Mouse (Mus musculus): ENCODE results near the gene Tmem8b. TPM values are rescaled to one million over a fixed set of nuclear protein-coding genes. Genes with fewer than 3 reads are reported as not detected.

The Tmem8b gene
- polyA plus RNA-seq, 1 experiment from 2014 or later, result 2.0 TPM

- Histone ChIP-seq H3K4me2 (replicated peaks; ENCODE audit: low read depth) (peak within 1 kb of the TSS; percentile 79), H3K9me3 (ENCODE audit: control insufficient read depth, low read length) (no peaks in the 10 kb centered on the region), H3K9ac (ENCODE audit: low read length) (peak within 1 kb of the TSS; percentile 76), H3K27ac (replicated peaks) (peak within 1 kb of the TSS; percentile 92), H3K27me3 (ENCODE audit: control insufficient read depth, insufficient read depth, low read length) (peaks cover 3% of the 10 kb centered on the region; the same call in 1 of the 2 replicates), H3K36me3 (ENCODE audit: control insufficient read depth, insufficient read depth, low read length) (no peaks in the 10 kb centered on the region), H3K4me3 (ENCODE audit: low read depth, low read length) (peak within 1 kb of the TSS; percentile 65), H3K4me1 (replicated peaks; ENCODE audit: control insufficient read depth, insufficient read depth) (peaks cover 8% of the 10 kb centered on the region; the same call in 1 of the 2 replicates)
- DNase-seq (ENCODE audit: low spot score) (peak; percentile 46), ATAC-seq (ENCODE audit: low FRiP score, low TSS enrichment) (peak; percentile 52; the same call in 1 of the 2 replicates)
- 2% methylated on average over 54 of the region's 70 CpGs for WGBS
- no peak for TF ChIP-seq CTCF (IDR thresholded peaks at IDR 0.05; ENCODE audit: low read depth)
- no peak for TF ChIP-seq EP300 (optimal IDR thresholded peaks at IDR 0.05)
Observed at GRCm38 (mm10) chr4:43631046-43631955, 37.5 kb upstream of the Tmem8b start, which contains the start of gene Npr2. TSS of gene Npr2 (plus strand) at chr4:43631935.

GRCm38 (mm10) chr4:43631956-43632920 is 36.5 kb upstream of the Tmem8b start:
- 54% methylated on average over 42 of the region's 42 CpGs for WGBS
- no peak for ATAC-seq (ENCODE audit: low FRiP score, low TSS enrichment)
- Histone ChIP-seq H3K9me3 (ENCODE audit: control insufficient read depth, low read length) (no peaks in the 10 kb centered on the region), H3K4me3 (ENCODE audit: low read depth, low read length) (peak overlapping the region; percentile 65), H3K36me3 (ENCODE audit: control insufficient read depth, insufficient read depth, low read length) (no peaks in the 10 kb centered on the region), H3K4me2 (replicated peaks; ENCODE audit: low read depth) (peak overlapping the region; percentile 79), H3K27me3 (ENCODE audit: control insufficient read depth, insufficient read depth, low read length) (peaks cover 3% of the 10 kb centered on the region; the same call in 1 of the 2 replicates), H3K4me1 (replicated peaks; ENCODE audit: control insufficient read depth, insufficient read depth) (peaks cover 8% of the 10 kb centered on the region; the same call in 1 of the 2 replicates), H3K27ac (replicated peaks) (peak overlapping the region; percentile 92), H3K9ac (ENCODE audit: low read length) (peak overlapping the region; percentile 76)
- TF ChIP-seq EP300 (optimal IDR thresholded peaks at IDR 0.05), result no peak
- TF ChIP-seq CTCF (IDR thresholded peaks at IDR 0.05; ENCODE audit: low read depth), result no peak; the same call in 1 of the 2 replicates
- peak; percentile 17 for DNase-seq (ENCODE audit: low spot score)

GRCm38 (mm10) chr4:43633296-43633695 is 35.5 kb upstream of the Tmem8b start:
- Histone ChIP-seq H3K9ac (ENCODE audit: low read length) (no peak overlapping the region), H3K4me2 (replicated peaks; ENCODE audit: low read depth) (0 out of 2 replicates have a peak overlapping the region, but pooled peaks have one; percentile 20), H3K9me3 (ENCODE audit: control insufficient read depth, low read length) (no peaks in the 10 kb centered on the region), H3K36me3 (ENCODE audit: control insufficient read depth, insufficient read depth, low read length) (no peaks in the 10 kb centered on the region), H3K27me3 (ENCODE audit: control insufficient read depth, insufficient read depth, low read length) (peaks cover 3% of the 10 kb centered on the region; the same call in 1 of the 2 replicates), H3K4me3 (ENCODE audit: low read depth, low read length) (no peak overlapping the region), H3K27ac (replicated peaks) (no peak overlapping the region), H3K4me1 (replicated peaks; ENCODE audit: control insufficient read depth, insufficient read depth) (peaks cover 8% of the 10 kb centered on the region; the same call in 1 of the 2 replicates)
- TF ChIP-seq CTCF (IDR thresholded peaks at IDR 0.05; ENCODE audit: low read depth), result no peak
- ATAC-seq (ENCODE audit: low FRiP score, low TSS enrichment) (no peak), DNase-seq (ENCODE audit: low spot score) (peak; percentile 12)
- 82% methylated on average over 8 of the region's 8 CpGs for WGBS

- Histone ChIP-seq H3K27me3 (ENCODE audit: control insufficient read depth, insufficient read depth, low read length) (peaks cover 3% of the 10 kb centered on the region; the same call in 1 of the 2 replicates), H3K4me1 (replicated peaks; ENCODE audit: control insufficient read depth, insufficient read depth) (peaks cover 8% of the 10 kb centered on the region; the same call in 1 of the 2 replicates), H3K4me3 (ENCODE audit: low read depth, low read length) (no peak overlapping the region), H3K9ac (ENCODE audit: low read length) (no peak overlapping the region), H3K36me3 (ENCODE audit: control insufficient read depth, insufficient read depth, low read length) (no peaks in the 10 kb centered on the region), H3K27ac (replicated peaks) (no peak overlapping the region), H3K4me2 (replicated peaks; ENCODE audit: low read depth) (no peak overlapping the region), H3K9me3 (ENCODE audit: control insufficient read depth, low read length) (no peaks in the 10 kb centered on the region)
- 86% methylated on average over 2 of the region's 2 CpGs for WGBS
- TF ChIP-seq EP300 (optimal IDR thresholded peaks at IDR 0.05) (no peak), CTCF (IDR thresholded peaks at IDR 0.05; ENCODE audit: low read depth) (no peak)
- ATAC-seq (ENCODE audit: low FRiP score, low TSS enrichment) (no peak), DNase-seq (ENCODE audit: low spot score) (peak; percentile 5)
Observed at GRCm38 (mm10) chr4:43633736-43634135, 35.0 kb upstream of the Tmem8b start.

GRCm38 (mm10) chr4:43634621-43635374 is 34.0 kb upstream of the Tmem8b start:
- 85% methylated on average over 7 of the region's 7 CpGs for WGBS

More at GRCm38 (mm10) chr4:43634621-43635374, 34.0 kb upstream of the Tmem8b start:
- DNase-seq (ENCODE audit: low spot score) (peak; percentile 5), ATAC-seq (ENCODE audit: low FRiP score, low TSS enrichment) (no peak)
- H3K4me2 ChIP-seq (replicated peaks; ENCODE audit: low read depth), result no peak overlapping the region
- peaks cover 8% of the 10 kb centered on the region; the same call in 1 of the 2 replicates for H3K4me1 ChIP-seq (replicated peaks; ENCODE audit: control insufficient read depth, insufficient read depth)
- H3K27me3 ChIP-seq (ENCODE audit: control insufficient read depth, insufficient read depth, low read length), result peaks cover 3% of the 10 kb centered on the region; the same call in 1 of the 2 replicates
- TF ChIP-seq CTCF (IDR thresholded peaks at IDR 0.05; ENCODE audit: low read depth) (no peak), EP300 (optimal IDR thresholded peaks at IDR 0.05) (no peak)
- H3K4me3 ChIP-seq (ENCODE audit: low read depth, low read length), result no peak overlapping the region
- H3K36me3 ChIP-seq (ENCODE audit: control insufficient read depth, insufficient read depth, low read length), result no peaks in the 10 kb centered on the region
- no peaks in the 10 kb centered on the region for H3K9me3 ChIP-seq (ENCODE audit: control insufficient read depth, low read length)
- no peak overlapping the region for H3K27ac ChIP-seq (replicated peaks)
- H3K9ac ChIP-seq (ENCODE audit: low read length), result no peak overlapping the region

Data from stomach, postnatal 0 days (tissue).